Mouse (Mus musculus): ENCODE data around the gene Txn2.

- TF ChIP-seq CTCF (conservative IDR thresholded peaks at IDR 0.05; ENCODE audit: low read length) (no peak), POU5F1 (IDR thresholded peaks at IDR 0.05; ENCODE audit: borderline replicate concordance, low read length) (no peak)
Measured at GRCm38 (mm10) chr15:77938516-77938915, 9.7 kb upstream of the Txn2 start.
